Mouse (Mus musculus) limb, embryonic 12.5 days (tissue): ENCODE data around the gene Ptms. TPM values are rescaled to one million over a fixed set of nuclear protein-coding genes. Genes with fewer than 3 reads are reported as not detected.

Source experiments
- ATAC-seq: fragments of 200-750 bp; cut with Nextera tagmentation; 2 replicates; pipeline ENCODE4 v1.8.0; 2017; ENCODE audit warnings: low read depth, moderate TSS enrichment; ENCODE audit not compliant: insufficient number of reproducible peaks, insufficient read depth, low FRiP score, low TSS enrichment
- H3K27ac ChIP-seq: fragments of 300-500 bp; sonication (generic); 2 replicates; pipeline ENCODE4 v1.5.1; 2016; ENCODE audit warnings: mild to moderate bottlenecking, moderate library complexity
- H3K27me3 ChIP-seq: fragments of 300-500 bp; sonication (generic); 2 replicates; pipeline ENCODE4 v1.6.1; 2016; ENCODE audit warnings: mild to moderate bottlenecking, moderate library complexity
- H3K36me3 ChIP-seq: fragments of 300-500 bp; sonication (generic); 2 replicates; pipeline ENCODE4 v1.6.1; 2016; ENCODE audit warnings: mild to moderate bottlenecking, moderate library complexity
- H3K4me1 ChIP-seq: fragments of 300-500 bp; sonication (generic); replicated peaks from 2 replicates; pipeline ENCODE4 v1.6.1; 2016
- H3K4me2 ChIP-seq: fragments of 300-500 bp; sonication (generic); 2 replicates; pipeline ENCODE4 v1.6.1; 2016; ENCODE audit warnings: mild to moderate bottlenecking, moderate library complexity
- H3K4me3 ChIP-seq: fragments of 300-500 bp; sonication (generic); replicated peaks from 2 replicates; pipeline ENCODE4 v1.5.1; 2016; ENCODE audit warnings: mild to moderate bottlenecking
- H3K9ac ChIP-seq: fragments of 300-500 bp; sonication (generic); replicated peaks from 2 replicates; pipeline ENCODE4 v1.6.1; 2016; ENCODE audit warnings: mild to moderate bottlenecking, moderate library complexity
- H3K9me3 ChIP-seq: fragments of 300-500 bp; sonication (generic); 2 replicates; pipeline ENCODE4 v1.6.1; 2016; ENCODE audit warnings: mild to moderate bottlenecking, moderate library complexity
- WGBS: fragments of 180-500 bp; shearing (Covaris S2); methylation state at CpG from one replicate; pipeline ENCODE4 v1.1.7; 2016; 5-methylcytosine and 5-hydroxymethylcytosine counted together
- polyA plus RNA-seq: library from polyadenylated mRNA; unstranded; fragments of >200 nt; fragmentation: Nextera tagmentation; extraction: Ambion mirVana; gene quantifications from 2 replicates; pipeline ENCODE4 v1.2.1, GENCODE M21; 2016

The Ptms gene
- polyA plus RNA-seq, 1 experiment from 2014 or later = 325 TPM

DNA sequence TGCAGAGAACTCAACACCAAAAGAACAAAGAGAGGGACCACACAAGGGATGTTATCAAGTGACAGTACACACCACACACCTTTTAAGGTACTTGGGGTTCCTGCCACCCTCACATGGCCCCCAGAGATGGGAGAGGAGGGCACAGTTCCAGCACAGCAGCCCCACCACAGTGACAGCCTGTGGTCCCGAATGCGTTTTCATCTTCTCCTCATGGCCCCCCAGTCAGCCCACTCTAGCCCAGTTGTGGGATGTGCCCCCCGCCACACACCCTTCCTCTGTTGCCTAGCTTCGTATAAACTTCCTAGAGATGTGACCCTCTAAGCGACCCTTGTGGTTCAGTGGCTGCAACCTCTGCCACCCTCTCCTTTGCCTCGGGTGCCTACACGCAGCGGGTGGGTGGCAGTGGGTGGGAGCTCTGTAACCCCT, 33.9 kb downstream of the Ptms start:
- 93% methylated on average over 8 of the region's 8 CpGs for WGBS
- H3K4me3 ChIP-seq = no peak overlapping the region

DNA sequence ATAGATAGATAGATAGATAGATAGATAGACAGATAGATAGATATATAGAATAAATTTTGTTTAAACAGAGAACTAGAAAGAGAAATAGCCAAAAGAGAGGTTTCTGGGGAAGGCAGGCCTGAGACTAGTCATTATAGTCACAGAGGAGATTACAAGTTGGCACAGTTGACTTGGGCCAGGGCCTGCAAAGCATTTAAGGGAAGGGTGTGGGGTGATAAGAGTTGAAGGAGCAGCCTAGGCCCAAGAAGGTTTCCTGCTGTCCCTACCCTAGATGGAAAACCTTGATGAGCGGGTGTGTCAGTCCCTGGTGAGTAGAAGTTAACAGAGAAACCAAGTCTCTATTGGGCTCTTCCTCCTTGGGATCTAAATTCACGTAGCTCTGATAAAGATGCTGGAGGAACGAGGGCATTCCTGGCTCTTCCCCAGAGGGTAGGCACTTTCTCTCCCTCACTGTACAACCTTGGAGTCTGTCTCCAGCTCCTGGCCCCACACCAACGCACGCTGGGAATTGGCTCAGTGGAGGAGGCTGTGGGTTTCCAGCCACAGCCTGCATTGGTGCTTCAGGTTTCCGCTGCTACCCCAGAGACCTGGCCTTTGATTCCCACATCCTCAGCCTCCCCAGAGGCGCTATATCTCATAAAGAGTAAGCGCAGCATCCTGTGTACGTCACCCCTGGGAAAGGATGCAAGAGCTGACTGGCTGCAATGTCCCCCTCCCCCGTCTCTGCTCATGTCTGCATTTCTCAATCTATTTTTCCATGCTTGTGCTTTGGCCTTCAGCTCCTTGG, 35.0 kb downstream of the Ptms start:
- no peak for ATAC-seq
- H3K9me3 ChIP-seq = no peaks in the 10 kb centered on the region
- 72% methylated on average over 10 of the region's 10 CpGs for WGBS
- no peak overlapping the region for H3K27ac ChIP-seq
- no peak overlapping the region for H3K4me3 ChIP-seq
- peaks cover 6% of the 10 kb centered on the region; the same call in 1 of the 2 replicates for H3K4me1 ChIP-seq
- H3K9ac ChIP-seq = no peak overlapping the region
- H3K4me2 ChIP-seq = no peak overlapping the region
- no peaks in the 10 kb centered on the region for H3K27me3 ChIP-seq
- no peaks in the 10 kb centered on the region for H3K36me3 ChIP-seq

More for the DNA sequence above, 33.9 kb downstream of the Ptms start:
- no peaks in the 10 kb centered on the region for H3K27me3 ChIP-seq
- H3K4me2 ChIP-seq = no peak overlapping the region
- H3K9me3 ChIP-seq = no peaks in the 10 kb centered on the region
- H3K27ac ChIP-seq = no peak overlapping the region
- no peak for ATAC-seq
- peaks cover 6% of the 10 kb centered on the region; the same call in 1 of the 2 replicates for H3K4me1 ChIP-seq
- no peak overlapping the region for H3K9ac ChIP-seq
- no peaks in the 10 kb centered on the region for H3K36me3 ChIP-seq

DNA sequence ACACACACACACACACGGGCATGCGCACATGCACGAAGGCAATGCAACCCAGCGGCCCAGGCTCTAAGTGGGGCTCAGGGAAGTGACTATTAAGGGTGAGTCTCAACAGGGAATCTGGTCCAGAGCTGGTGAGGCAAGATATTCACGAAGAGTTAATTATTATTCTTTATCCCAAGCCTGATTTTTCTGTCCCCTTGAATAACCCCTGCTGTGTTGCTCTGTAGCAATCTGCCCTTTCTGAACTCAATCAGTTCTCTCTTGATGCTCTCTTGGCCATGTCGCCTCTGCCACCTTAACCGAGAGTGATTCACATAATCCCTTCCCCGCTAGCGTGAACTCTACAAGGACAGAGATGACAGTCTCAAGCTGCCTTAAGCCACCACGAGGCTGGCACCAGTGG, 36.6 kb downstream of the Ptms start:
- Histone ChIP-seq H3K4me2 (no peak overlapping the region), H3K9ac (no peak overlapping the region), H3K9me3 (no peaks in the 10 kb centered on the region), H3K27me3 (no peaks in the 10 kb centered on the region), H3K4me1 (peaks cover 6% of the 10 kb centered on the region; the same call in 1 of the 2 replicates), H3K4me3 (no peak overlapping the region), H3K36me3 (no peaks in the 10 kb centered on the region), H3K27ac (no peak overlapping the region)
- no peak for ATAC-seq
- 83% methylated on average over 10 of the region's 10 CpGs for WGBS

DNA sequence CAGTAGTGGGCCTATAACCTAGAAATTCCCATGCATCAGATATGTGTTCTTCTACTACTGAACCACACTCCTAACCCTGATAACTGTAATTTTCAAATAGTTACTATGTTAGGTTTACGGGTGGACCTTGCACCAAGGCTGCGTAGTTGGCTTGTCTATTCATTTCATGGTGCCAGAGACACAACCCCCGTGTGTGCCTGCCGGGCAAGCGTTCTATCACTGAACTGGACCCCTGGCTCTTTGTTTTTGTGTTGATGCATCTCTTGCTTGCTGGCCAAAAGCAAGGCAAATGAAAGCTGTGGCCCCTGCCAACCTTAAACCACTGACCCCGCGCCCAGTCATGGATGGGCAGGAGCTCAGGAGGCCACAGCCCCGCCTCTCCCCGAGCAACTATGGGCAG, 38.1 kb downstream of the Ptms start:
- Histone ChIP-seq H3K9ac (no peak overlapping the region), H3K27me3 (no peaks in the 10 kb centered on the region), H3K27ac (no peak overlapping the region), H3K4me3 (no peak overlapping the region), H3K4me2 (no peak overlapping the region), H3K36me3 (no peaks in the 10 kb centered on the region), H3K9me3 (no peaks in the 10 kb centered on the region), H3K4me1 (peaks cover 6% of the 10 kb centered on the region; the same call in 1 of the 2 replicates)
- WGBS = 89% methylated on average over 9 of the region's 9 CpGs
- no peak for ATAC-seq

- ATAC-seq = no peak
- no peak overlapping the region for H3K4me3 ChIP-seq
- WGBS = 62% methylated on average over 6 of the region's 6 CpGs
Measured at GRCm38 (mm10) chr6:124879390-124879789, 40.5 kb downstream of the Ptms start.

DNA sequence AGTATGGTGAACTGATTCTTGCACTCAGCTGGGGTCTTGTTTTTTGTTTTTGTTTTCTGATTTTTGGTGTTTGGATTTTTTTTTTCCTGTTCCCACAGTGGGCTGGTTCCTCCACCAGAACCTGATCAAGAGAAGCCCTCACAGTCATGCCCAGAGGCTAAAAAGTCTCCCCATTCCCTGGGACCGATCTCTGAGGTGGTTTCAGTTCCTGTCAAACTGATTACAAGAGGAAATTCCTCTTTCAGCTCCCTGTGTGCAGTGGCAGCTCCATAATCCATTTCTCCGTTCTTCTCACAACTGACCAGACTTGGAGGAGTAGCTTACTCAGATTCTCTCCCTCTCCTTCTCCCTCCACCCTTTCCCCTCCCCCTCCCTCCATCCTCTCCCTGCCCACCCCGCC, 45.6 kb downstream of the Ptms start:
- no peak overlapping the region for H3K9ac ChIP-seq
- 52% methylated on average over 2 of the region's 3 CpGs for WGBS
- no peak for ATAC-seq
- H3K4me2 ChIP-seq = no peak overlapping the region
- no peak overlapping the region for H3K4me3 ChIP-seq
- no peaks in the 10 kb centered on the region for H3K4me1 ChIP-seq
- no peaks in the 10 kb centered on the region for H3K9me3 ChIP-seq
- H3K27me3 ChIP-seq = no peaks in the 10 kb centered on the region
- no peak overlapping the region for H3K27ac ChIP-seq
- H3K36me3 ChIP-seq = no peaks in the 10 kb centered on the region

More at GRCm38 (mm10) chr6:124879390-124879789, 40.5 kb downstream of the Ptms start:
- no peak overlapping the region for H3K9ac ChIP-seq
- H3K4me1 ChIP-seq = no peaks in the 10 kb centered on the region
- no peaks in the 10 kb centered on the region for H3K36me3 ChIP-seq
- no peaks in the 10 kb centered on the region for H3K9me3 ChIP-seq
- H3K4me2 ChIP-seq = no peak overlapping the region
- no peak overlapping the region for H3K27ac ChIP-seq
- H3K27me3 ChIP-seq = no peaks in the 10 kb centered on the region

DNA sequence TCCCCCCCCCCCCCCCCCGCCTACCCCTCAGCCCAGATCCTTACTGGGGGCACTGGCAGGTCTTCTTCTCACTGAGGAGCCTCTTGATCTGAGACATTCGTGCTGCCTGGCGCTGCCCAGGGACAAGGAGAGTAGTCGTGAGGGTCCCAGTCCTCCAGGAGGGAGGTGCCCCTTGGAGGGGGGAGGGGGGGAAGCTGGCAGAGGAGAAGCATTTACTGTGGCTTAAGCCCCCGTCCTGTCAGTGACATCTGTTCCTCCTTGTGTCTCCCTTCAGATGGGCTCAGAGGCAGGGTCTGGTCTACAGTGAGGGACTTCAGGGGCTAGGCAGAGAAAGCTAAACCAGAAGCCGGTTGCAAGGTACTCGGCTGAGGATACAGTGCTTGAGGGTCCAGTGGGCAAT, 53.3 kb downstream of the Ptms start:
- Histone ChIP-seq H3K36me3 (no peaks in the 10 kb centered on the region), H3K9me3 (no peaks in the 10 kb centered on the region), H3K27ac (no peak overlapping the region; the same call in 1 of the 2 replicates), H3K4me1 (peaks cover 54% of the 10 kb centered on the region), H3K4me3 (no peak overlapping the region), H3K9ac (no peak overlapping the region), H3K4me2 (no peak overlapping the region), H3K27me3 (peaks cover 32% of the 10 kb centered on the region)
- no peak for ATAC-seq
- WGBS = 48% methylated on average over 6 of the region's 7 CpGs

GRCm38 (mm10) chr6:124865766-124866362, 54.0 kb downstream of the Ptms start:
- Histone ChIP-seq H3K4me3 (no peak overlapping the region), H3K9ac (0 out of 2 replicates have a peak overlapping the region, but pooled peaks have one; percentile 12), H3K27me3 (peaks cover 34% of the 10 kb centered on the region), H3K4me2 (no peak overlapping the region; the same call in 1 of the 2 replicates), H3K27ac (peak overlapping the region; percentile 72), H3K4me1 (peaks cover 58% of the 10 kb centered on the region), H3K36me3 (no peaks in the 10 kb centered on the region), H3K9me3 (no peaks in the 10 kb centered on the region)
- 28% methylated on average over 18 of the region's 18 CpGs for WGBS
- 0 out of 2 replicates have a peak, but pooled peaks have one; percentile 10 for ATAC-seq

Other genes with a start within 250 kb of the Ptms start
- gene Emg1, start 207.9 kb downstream of the Ptms start, polyA plus RNA-seq = 199 and 219 TPM in 2 replicates
- 358 and 367 TPM in 2 replicates for gene Phb2, start 207.8 kb downstream of the Ptms start, polyA plus RNA-seq
- gene Ptpn6, start 181.4 kb downstream of the Ptms start, polyA plus RNA-seq = 6.0 and 6.4 TPM in 2 replicates
- gene Grcc10, start 178.7 kb downstream of the Ptms start, polyA plus RNA-seq = 479 and 511 TPM in 2 replicates
- not detected in 2 replicates for gene Gm45234, start 164.1 kb downstream of the Ptms start, polyA plus RNA-seq
- 17.1 and 17.4 TPM in 2 replicates for gene Atn1, start 163.6 kb downstream of the Ptms start, polyA plus RNA-seq
- 4.8 TPM in 2 replicates for gene Eno2, start 150.4 kb downstream of the Ptms start, polyA plus RNA-seq
- 0.38 and 0.88 TPM in 2 replicates for gene Lrrc23, start 140.4 kb downstream of the Ptms start, polyA plus RNA-seq
- gene Spsb2, start 111.4 kb downstream of the Ptms start, polyA plus RNA-seq = 8.7 and 9.1 TPM in 2 replicates
- 714 and 740 TPM in 2 replicates for gene Tpi1, start 105.8 kb downstream of the Ptms start, polyA plus RNA-seq
- gene Usp5, start 90.6 kb downstream of the Ptms start, polyA plus RNA-seq = 191 and 196 TPM in 2 replicates
- gene Cdca3, start 90.6 kb downstream of the Ptms start, polyA plus RNA-seq = 200 and 202 TPM in 2 replicates
- gene Gnb3, start 79.8 kb downstream of the Ptms start, polyA plus RNA-seq = 0.81 and 1.0 TPM in 2 replicates
- gene P3h3, start 62.4 kb downstream of the Ptms start, polyA plus RNA-seq = 59.8 and 61.4 TPM in 2 replicates
- gene Gpr162, start 56.1 kb downstream of the Ptms start, polyA plus RNA-seq = 2.5 and 2.7 TPM in 2 replicates
- gene Cd4, start 31.9 kb downstream of the Ptms start, polyA plus RNA-seq = 0.15 TPM in 1 of 2 replicates, not detected in the other
- gene Lag3, start 8.4 kb downstream of the Ptms start, polyA plus RNA-seq = 2.2 TPM in 2 replicates
- gene Mlf2, start 11.3 kb upstream of the Ptms start, polyA plus RNA-seq = 401 and 407 TPM in 2 replicates
- gene Cops7a, start 45.4 kb upstream of the Ptms start, polyA plus RNA-seq = 114 and 124 TPM in 2 replicates
- gene Pianp, start 76.6 kb upstream of the Ptms start, polyA plus RNA-seq = 5.0 and 5.8 TPM in 2 replicates
- 18.5 and 24.7 TPM in 2 replicates for gene Zfp384, start 89.0 kb upstream of the Ptms start, polyA plus RNA-seq
- 170 and 177 TPM in 2 replicates for gene Ing4, start 119.7 kb upstream of the Ptms start, polyA plus RNA-seq
- 17.6 and 18.3 TPM in 2 replicates for gene Acrbp, start 129.6 kb upstream of the Ptms start, polyA plus RNA-seq
- 0.18 and 0.20 TPM in 2 replicates for gene Lpar5, start 147.8 kb upstream of the Ptms start, polyA plus RNA-seq
- gene Chd4, start 175.9 kb upstream of the Ptms start, polyA plus RNA-seq = 106 and 109 TPM in 2 replicates
- 65.8 and 72.6 TPM in 2 replicates for gene Nop2, start 211.8 kb upstream of the Ptms start, polyA plus RNA-seq
- 24.6 and 27.1 TPM in 2 replicates for gene Iffo1, start 225.1 kb upstream of the Ptms start, polyA plus RNA-seq
- gene Gapdh, start 246.4 kb upstream of the Ptms start, polyA plus RNA-seq = 2,206 and 2,264 TPM in 2 replicates